Mouse (Mus musculus) embryo, embryonic 9.5 days (tissue): ENCODE data around the gene Acin1.
A peak's percentile ranks its signal among the peaks of the same experiment; 100 is the strongest.
"Not testable (repeated sequence)": the region's sequence is repeated elsewhere in the genome, so short reads cannot be mapped to it uniquely, and the experiment has no call there.

Experiments used
- DNase-seq: peaks from one replicate; pipeline ENCODE4 v3.0.0-alpha.2; 2017; ENCODE audit errors: extremely low spot score

Gene Acin1

GRCm38 (mm10) chr14:54642224-54642944 is 44.3 kb downstream of the Acin1 start:
- DNase-seq = no peak

GRCm38 (mm10) chr14:54641305-54641969 is 45.3 kb downstream of the Acin1 start, which contains the start of gene Cdh24:
Gene Cdh24, minus strand, starts transcription at chr14:54641364.
- peak; percentile 95 for DNase-seq

GRCm38 (mm10) chr14:54640946-54641304 is 45.8 kb downstream of the Acin1 start, which contains the start of gene Gm17606:
Gene Gm17606, plus strand, starts transcription at chr14:54640952.
- DNase-seq = no peak

- DNase-seq = peak; percentile 30
Observed at GRCm38 (mm10) chr14:54640121-54640520, 46.6 kb downstream of the Acin1 start.

GRCm38 (mm10) chr14:54638210-54638609 is 48.5 kb downstream of the Acin1 start:
- DNase-seq = no peak

GRCm38 (mm10) chr14:54636954-54637353 is 49.8 kb downstream of the Acin1 start:
- DNase-seq = peak; percentile 60

- DNase-seq = no peak
Observed at GRCm38 (mm10) chr14:54634182-54634581, 52.5 kb downstream of the Acin1 start.

GRCm38 (mm10) chr14:54632252-54632651 is 54.5 kb downstream of the Acin1 start:
- no peak for DNase-seq

- DNase-seq = no peak
Observed at GRCm38 (mm10) chr14:54631240-54631599, 55.5 kb downstream of the Acin1 start.

- DNase-seq = no peak
Observed at GRCm38 (mm10) chr14:54630583-54631239, 56.0 kb downstream of the Acin1 start.

GRCm38 (mm10) chr14:54629797-54630196 is 56.9 kb downstream of the Acin1 start:
- DNase-seq = no peak

GRCm38 (mm10) chr14:54628103-54628502 is 58.6 kb downstream of the Acin1 start:
- no peak for DNase-seq

- DNase-seq = no peak
Observed at GRCm38 (mm10) chr14:54624976-54625375, 61.8 kb downstream of the Acin1 start.

- DNase-seq = no peak
Observed at GRCm38 (mm10) chr14:54623334-54623733, 63.4 kb downstream of the Acin1 start.

- DNase-seq = no peak
Observed at GRCm38 (mm10) chr14:54621133-54621532, 65.6 kb downstream of the Acin1 start, which contains the start of gene Psmb11. Gene Psmb11, plus strand, starts transcription at chr14:54621433.

- DNase-seq = peak; percentile 91
Observed at GRCm38 (mm10) chr14:54617897-54618365, 68.8 kb downstream of the Acin1 start, which contains the start of gene Psmb5. Gene Psmb5, minus strand, starts transcription at chr14:54618022.

GRCm38 (mm10) chr14:54617152-54617896 is 69.4 kb downstream of the Acin1 start:
- DNase-seq = peak; percentile 73

- DNase-seq = no peak
Observed at GRCm38 (mm10) chr14:54616226-54616825, 70.4 kb downstream of the Acin1 start.

- DNase-seq = not testable (repeated sequence)
Observed at GRCm38 (mm10) chr14:54614130-54614529, 72.6 kb downstream of the Acin1 start.

GRCm38 (mm10) chr14:54610648-54611047 is 76.1 kb downstream of the Acin1 start:
- DNase-seq = no peak

GRCm38 (mm10) chr14:54609962-54610361 is 76.8 kb downstream of the Acin1 start:
- no peak for DNase-seq
